Mouse (Mus musculus) cortical plate, adult 2 months (tissue): ENCODE results near the gene Kcnj1.

Experiments used
- CTCF ChIP-seq: fragments of 200-500 bp; IDR thresholded peaks from 2 replicates; pipeline ENCODE4 v1.5.1; 2011; ENCODE audit warnings: mild to moderate bottlenecking, control low read depth, low read length; ENCODE audit not compliant: insufficient read depth; ENCODE audit errors: extremely low read depth
- POLR2A ChIP-seq: fragments of 200-500 bp; IDR thresholded peaks from 2 replicates; pipeline ENCODE4 v1.6.1; 2011; ENCODE audit warnings: mild to moderate bottlenecking, low read length, control low read depth; ENCODE audit not compliant: insufficient read depth; ENCODE audit errors: extremely low read depth

GRCm38 (mm10) chr9:32417466-32418116 is 45.3 kb downstream of the Kcnj1 start:
- TF ChIP-seq CTCF (no peak), POLR2A (no peak)
